Mouse (Mus musculus): ENCODE results near the gene Gramd2.
A peak's percentile ranks its signal among the peaks of the same experiment; 100 is the strongest.

Gene Gramd2

GRCm38 (mm10) chr9:59679678-59680533 is at the start of gene Gramd2:
Gene Gramd2, plus strand, starts transcription at chr9:59680144.
- peak; percentile 72 for DNase-seq

DNA sequence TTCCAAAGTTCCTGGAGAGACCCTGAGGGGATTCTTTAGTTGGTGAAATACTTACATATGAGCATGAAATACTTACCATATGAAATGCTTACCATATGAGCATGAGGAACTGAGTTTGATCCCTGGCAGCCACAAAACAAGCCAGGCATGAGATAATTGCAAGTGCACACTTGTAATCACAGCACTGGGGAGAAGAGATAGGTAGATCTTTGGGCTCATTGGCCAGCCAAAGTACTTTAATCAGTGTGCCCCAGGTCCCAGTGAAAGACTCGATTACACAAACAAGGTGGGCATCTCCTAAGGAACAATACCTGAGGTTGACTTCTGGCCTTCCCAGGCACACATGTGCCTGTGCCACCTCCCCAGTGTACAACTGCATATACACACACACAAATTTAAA is 41.6 kb upstream of the Gramd2 start:
- no peak for DNase-seq

DNA sequence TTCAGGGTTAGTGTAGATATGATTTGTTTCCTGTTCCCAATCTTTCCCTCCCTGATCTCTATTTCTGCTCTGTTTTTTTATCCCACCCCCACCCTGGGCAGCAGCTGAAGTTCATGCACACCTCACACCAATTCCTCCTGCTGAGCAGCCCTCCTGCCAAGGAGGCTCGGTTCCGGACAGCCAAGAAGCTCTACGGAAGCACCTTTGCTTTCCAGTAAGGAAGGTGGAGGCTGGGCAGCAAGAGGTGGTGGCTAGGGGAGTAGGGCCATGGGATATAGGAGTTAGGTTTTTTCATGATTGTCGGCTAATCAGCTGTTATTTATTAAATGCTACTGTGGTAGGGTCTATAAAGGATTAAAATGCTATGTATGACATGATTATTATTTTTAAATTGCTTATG is 40.0 kb upstream of the Gramd2 start:
- no peak for DNase-seq

DNA sequence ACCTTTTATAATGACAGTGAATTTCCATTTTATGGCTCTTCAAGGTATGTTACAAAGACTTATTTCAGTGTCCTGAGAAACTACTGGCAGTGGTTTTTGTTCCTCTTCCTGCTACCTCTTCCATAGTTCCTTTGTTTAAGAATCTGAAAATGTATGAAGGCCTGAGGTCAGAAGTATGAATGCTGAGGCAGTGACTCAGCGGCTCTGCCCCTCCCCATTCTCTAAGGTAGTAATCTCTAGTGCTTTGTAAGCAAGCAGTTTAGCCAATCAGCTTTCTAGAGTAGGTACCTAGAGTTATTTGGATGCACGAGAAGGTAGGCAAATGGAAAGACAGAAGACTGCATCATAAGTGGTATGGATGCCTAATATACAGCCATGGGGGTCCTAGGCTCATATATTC is 38.6 kb upstream of the Gramd2 start:
- DNase-seq: no peak

GRCm38 (mm10) chr9:59649911-59650310 is 30.0 kb upstream of the Gramd2 start:
- no peak for DNase-seq

DNA sequence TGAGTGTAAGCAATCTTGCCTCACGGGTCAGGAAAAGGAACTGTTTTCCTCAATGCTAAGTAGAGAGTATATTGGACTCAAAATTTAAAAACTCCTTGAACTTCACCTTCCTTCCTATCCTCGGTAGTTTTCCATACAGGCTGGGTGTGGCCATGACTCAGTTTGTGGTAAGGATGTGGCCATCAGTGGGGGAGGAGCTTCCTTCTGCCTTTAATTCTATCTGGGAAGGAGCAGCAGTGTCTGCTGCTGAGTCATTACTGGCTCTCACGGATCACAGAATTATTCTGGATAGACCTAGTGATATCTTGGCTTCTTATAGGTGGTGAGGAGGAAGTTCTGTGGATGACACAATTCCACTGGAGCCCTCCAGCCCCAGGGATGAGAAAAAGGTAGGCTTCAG is 26.6 kb upstream of the Gramd2 start:
- no peak for DNase-seq

DNA sequence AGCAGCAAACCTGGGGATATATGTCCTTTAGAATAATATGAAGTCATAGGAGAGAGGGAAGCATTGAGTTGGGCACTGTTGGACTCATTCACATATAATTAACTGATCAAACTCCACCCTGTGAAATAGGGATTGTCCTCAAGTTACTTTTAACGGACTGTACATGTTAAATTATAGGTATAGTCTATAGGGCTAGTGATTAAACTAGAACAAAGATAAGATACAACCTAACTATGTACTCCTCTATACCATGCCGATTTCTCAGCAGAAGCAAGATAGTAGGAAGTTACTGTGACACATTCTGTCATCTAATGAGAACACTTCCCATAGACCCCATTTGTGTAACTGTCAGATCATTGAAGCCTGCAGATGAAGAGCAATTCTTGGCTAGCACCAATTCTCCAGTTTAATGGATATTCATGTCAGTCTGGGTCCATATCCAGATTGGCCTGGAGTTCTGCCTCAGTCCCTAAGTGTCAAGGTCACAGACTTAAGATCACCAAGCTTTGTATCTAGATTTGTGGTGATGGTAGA is 25.4 kb upstream of the Gramd2 start:
- no peak for DNase-seq

DNA sequence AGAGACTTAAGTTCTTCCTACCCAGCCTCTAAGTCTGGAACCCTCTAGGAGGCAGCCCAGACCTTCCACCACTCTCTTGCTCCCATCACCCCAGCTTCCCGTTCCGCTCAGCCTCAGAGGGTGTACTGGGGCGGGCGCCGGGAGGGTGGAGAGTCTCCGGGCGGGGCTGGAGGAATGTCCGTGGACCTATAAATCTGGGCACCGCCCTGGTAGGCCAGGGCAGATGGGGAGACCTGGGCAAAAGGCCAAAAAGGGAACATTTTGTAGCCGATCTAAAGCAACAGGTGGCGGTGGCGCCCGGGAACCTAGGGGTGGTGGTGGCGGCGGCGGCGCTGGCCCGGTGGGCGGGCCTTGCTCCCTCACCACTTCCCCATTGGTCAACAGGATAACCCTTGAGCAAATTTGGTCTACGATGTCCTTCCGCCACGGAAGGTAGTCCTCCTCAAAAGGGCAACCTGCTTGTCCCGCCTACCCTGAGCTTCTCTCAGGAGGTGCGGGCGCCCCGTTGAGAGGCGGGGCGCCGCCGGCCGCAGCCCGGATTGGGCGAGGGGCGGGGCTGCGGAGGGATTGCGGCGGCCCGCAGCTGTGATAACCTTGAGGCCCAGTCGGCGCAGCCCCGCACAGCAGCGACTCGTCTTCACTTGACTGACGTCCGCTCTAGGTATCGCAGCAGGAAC is 23.8 kb upstream of the Gramd2 start, which contains the start of gene Pkm:
Pkm (plus strand) TSS at position 411 of the 677 bp plus-strand sequence.
- DNase-seq: peak; percentile 94

- DNase-seq: peak; percentile 65
Observed at GRCm38 (mm10) chr9:59656635-59657617, 23.0 kb upstream of the Gramd2 start.

DNA sequence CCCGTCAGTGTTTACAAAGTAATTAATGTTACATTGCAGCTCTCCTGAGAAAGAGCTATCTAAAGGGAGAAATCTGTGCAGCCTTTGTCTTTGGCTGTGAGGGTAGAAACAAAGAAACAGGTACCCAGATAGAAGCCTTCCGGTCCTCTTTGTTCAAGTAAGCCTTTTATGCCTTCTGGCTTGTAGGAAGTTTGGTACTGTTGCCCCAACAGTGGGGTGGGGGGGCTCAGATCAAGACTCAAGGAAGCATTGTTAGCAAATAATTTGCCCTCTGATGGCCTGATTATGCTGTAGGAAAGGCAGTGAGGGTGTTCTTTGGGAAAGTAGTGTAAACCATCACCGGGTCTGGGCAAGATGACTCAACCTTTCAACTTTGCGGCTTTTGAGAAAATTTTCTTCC is 21.8 kb upstream of the Gramd2 start:
- no peak for DNase-seq

DNA sequence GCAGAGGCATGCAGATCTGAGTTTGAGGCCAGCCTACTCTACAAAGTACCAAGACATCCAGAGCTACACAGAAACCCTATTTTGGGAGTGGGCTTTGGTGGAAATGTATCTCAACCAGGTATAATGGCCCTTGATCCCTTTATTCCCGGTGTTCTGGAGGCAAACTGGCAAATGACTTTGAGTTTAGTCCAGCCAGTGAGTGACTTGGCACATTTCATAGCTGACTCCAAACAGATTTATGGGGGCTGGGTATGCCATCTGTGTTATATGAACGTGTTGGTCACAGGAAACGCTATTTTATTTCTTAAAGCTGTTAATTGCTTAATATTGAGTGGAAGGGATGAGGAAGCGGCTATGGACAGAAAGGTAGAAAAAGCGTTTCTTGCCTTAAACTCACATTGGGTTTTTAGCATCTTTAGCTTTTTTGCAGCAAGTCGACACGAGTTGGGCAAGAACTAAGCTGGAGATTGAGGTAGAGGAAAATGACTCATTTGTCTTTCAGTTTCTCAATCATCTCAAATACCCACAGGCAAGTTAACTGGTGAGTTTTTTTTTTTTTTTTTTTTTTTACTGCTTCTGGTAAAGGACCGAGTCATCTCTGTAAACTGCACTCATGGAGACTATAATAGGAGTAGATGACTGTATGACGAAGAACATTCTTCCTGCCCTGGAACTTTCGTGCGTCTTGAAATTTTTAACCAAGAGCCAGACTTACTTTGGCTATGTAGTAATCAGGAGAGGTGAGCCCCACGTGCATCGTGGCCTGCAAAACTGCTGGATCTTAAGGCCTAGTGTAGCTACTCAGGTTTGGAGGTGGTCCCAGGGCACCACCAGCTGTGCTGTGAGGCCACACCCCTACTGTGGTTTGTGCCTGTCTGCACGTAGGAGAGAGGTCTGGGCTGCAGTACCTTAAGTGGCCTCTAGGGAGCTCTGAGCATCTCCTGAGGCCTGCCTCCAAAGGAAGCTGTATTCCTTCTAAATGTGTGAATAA is 20.6 kb upstream of the Gramd2 start:
- peak; percentile 80 for DNase-seq

DNA sequence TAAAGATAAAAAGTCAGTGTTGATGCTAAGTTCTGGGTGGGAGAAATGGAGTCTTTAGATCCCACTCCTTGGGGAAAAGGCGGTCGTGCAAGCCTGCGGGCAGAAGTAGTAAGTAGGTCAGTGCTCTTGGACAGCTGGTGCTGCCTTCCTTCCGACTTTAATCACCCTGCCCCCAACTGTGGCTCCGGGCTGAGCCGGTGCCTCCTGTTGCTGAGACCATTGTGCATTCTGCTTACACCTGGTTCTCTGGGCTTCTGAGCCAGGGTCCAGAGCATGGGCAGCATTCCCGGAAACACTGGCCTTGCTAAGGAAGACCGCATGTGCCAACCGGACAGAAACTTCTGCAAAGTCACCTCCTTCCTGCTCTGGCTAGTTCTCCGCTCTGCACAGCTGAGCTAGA is 19.5 kb upstream of the Gramd2 start:
- DNase-seq: peak; percentile 57

GRCm38 (mm10) chr9:59661298-59661975 is 18.5 kb upstream of the Gramd2 start:
- DNase-seq: no peak

- DNase-seq: no peak
Observed at GRCm38 (mm10) chr9:59663226-59663625, 16.7 kb upstream of the Gramd2 start.

DNA sequence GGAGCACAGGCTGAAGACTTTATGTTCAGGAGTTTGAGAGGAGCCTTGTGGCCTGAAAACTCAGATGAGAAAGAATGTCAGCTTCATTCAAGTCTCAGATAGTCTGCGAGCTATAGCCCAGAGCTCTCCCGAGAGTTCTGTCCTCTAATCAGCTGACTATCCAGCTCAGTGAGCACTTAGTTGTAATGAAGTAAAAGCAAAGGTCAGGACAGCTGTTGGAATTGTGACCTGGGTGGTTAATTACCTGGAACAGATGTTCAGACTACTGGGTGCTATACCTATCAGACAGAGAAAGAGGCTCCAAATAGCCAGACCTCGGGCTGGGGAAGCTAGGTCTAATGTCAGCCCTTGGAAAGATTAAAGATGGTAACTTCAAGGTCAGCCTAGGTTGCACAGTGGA is 16.0 kb upstream of the Gramd2 start:
- peak; percentile 43 for DNase-seq

DNA sequence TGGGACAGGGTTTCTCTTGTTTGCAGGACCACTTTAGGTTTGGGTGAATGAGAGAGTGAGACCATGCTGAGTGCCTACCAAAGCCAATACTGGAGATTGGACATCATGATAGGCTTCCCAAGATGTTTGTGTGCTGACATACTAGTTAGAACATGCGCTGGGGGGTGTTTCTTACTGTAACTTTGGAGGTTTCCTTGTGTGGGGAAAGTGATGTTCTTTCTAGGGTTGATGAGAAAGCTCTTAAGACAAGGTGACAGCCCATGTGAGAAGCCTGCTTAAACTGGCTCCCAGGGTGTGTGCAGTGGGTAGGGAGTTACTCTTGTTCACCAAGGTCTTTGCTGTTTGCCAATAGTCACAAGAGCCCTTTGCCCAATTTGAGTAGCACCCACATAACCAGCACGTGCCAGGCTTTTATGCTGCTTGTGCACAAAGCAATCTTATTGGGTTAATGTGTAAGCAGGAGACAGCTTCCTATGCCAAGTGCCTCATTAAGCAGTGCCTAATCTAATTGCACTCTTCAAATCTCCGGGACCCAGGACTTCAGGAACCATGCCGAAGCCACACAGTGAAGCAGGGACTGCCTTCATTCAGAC is 15.2 kb upstream of the Gramd2 start:
- DNase-seq: peak; percentile 61

- no peak for DNase-seq
Observed at GRCm38 (mm10) chr9:59666016-59666415, 13.9 kb upstream of the Gramd2 start.

DNA sequence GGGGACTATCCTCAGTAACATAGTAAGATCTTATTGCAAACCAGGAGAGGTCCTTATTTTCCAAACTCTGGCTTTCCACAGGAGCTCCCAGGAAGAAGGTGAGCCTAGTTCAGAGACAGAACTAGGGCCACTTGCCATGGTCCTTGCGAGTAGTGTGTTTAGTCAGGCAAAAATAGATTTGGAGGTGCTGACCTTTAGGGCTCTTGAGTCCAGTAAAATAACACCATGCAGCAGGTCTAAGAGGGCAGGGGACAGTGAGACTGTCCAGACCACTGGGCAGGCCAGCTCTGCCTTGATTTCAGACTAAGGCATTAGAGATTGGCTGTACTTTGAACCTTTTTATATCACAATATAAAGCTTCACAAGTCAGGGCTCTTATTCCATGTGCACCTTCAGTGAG is 13.1 kb upstream of the Gramd2 start:
- no peak for DNase-seq

DNA sequence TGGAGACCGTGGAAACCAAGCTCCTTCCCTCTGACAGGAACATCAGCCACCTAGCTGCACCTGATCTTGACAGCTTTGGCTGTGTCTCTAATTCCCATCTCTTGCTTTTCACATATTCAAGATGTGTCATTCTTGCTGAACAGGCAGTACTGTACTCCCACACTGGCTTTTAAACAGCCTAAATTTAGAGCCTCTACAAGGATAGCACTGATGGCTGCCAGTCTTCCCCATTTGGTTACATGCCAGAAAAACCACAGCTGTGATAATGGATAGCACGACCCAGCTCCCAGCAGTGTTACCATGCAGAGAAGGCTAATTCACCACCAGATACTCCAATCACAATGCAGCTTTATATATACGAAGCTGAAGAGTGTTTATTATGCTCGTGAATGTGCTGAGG is 12.7 kb upstream of the Gramd2 start:
- no peak for DNase-seq

GRCm38 (mm10) chr9:59667904-59668303 is 12.0 kb upstream of the Gramd2 start:
- DNase-seq: no peak
